Mouse (Mus musculus) naive thymus-derived CD4-positive, alpha-beta T cell, adult 2 months (primary cell): Measurements from ENCODE around the gene Pklr.
A peak's percentile ranks its signal among the peaks of the same experiment; 100 is the strongest.
"Not testable (repeated sequence)": the region's sequence is repeated elsewhere in the genome, so short reads cannot be mapped to it uniquely, and the experiment has no call there.

Experiments
- DNase-seq: peaks from one replicate; pipeline ENCODE4 v3.0.0-alpha.2; 2011; ENCODE audit warnings: low read depth

Gene Pklr

GRCm38 (mm10) chr3:89124241-89124640 lies 11.7 kb upstream of the Pklr start:
- no peak for DNase-seq

GRCm38 (mm10) chr3:89125981-89126380 lies 10.0 kb upstream of the Pklr start:
- DNase-seq = no peak

GRCm38 (mm10) chr3:89129908-89130307 lies 6.0 kb upstream of the Pklr start:
- DNase-seq = no peak

- no peak for DNase-seq
Observed at GRCm38 (mm10) chr3:89131816-89132215, 4.1 kb upstream of the Pklr start.

- no peak for DNase-seq
Observed at GRCm38 (mm10) chr3:89132285-89133062, 3.5 kb upstream of the Pklr start.

- no peak for DNase-seq
Observed at GRCm38 (mm10) chr3:89133063-89133450, 2.9 kb upstream of the Pklr start.

- DNase-seq = no peak
Observed at GRCm38 (mm10) chr3:89133752-89134151, 2.2 kb upstream of the Pklr start.

- no peak for DNase-seq
Observed at GRCm38 (mm10) chr3:89136365-89136764, 423 bp downstream of the Pklr start.

GRCm38 (mm10) chr3:89144821-89145220 lies 8.9 kb downstream of the Pklr start:
- no peak for DNase-seq

- DNase-seq = no peak
Observed at GRCm38 (mm10) chr3:89145566-89145965, 9.6 kb downstream of the Pklr start.

- no peak for DNase-seq
Observed at GRCm38 (mm10) chr3:89147101-89147978, 11.4 kb downstream of the Pklr start.

GRCm38 (mm10) chr3:89147979-89148311 lies 12.0 kb downstream of the Pklr start:
- DNase-seq = no peak

- DNase-seq = no peak
Observed at GRCm38 (mm10) chr3:89148567-89148966, 12.6 kb downstream of the Pklr start.

- DNase-seq = no peak
Observed at GRCm38 (mm10) chr3:89152084-89152835, 16.3 kb downstream of the Pklr start.

GRCm38 (mm10) chr3:89156951-89157350 lies 21.0 kb downstream of the Pklr start:
- no peak for DNase-seq

GRCm38 (mm10) chr3:89158651-89159050 lies 22.7 kb downstream of the Pklr start:
- DNase-seq = no peak

GRCm38 (mm10) chr3:89159211-89159610 lies 23.3 kb downstream of the Pklr start:
- DNase-seq = peak; percentile 40

- DNase-seq = peak; percentile 94
Observed at GRCm38 (mm10) chr3:89159616-89160344, 23.8 kb downstream of the Pklr start, which contains the start of gene Hcn3. TSS of gene Hcn3 (minus strand) at chr3:89160196.

- not testable (repeated sequence) for DNase-seq
Observed at GRCm38 (mm10) chr3:89161207-89161606, 25.3 kb downstream of the Pklr start.

- DNase-seq = no peak
Observed at GRCm38 (mm10) chr3:89161786-89162185, 25.8 kb downstream of the Pklr start.

- no peak for DNase-seq
Observed at GRCm38 (mm10) chr3:89163123-89163522, 27.2 kb downstream of the Pklr start.
